In genomic region chr1:171454926-171455325, GRCm38 (mm10) we compare ENCODE assay signal across 1 mouse cellular context.
TF ChIP-seq lines count a peak whose summit lies in the region.

No protein-coding gene starts in this region.

TF ChIP-seq in MEL, 35 proteins besides CTCF, POLR2A, EP300 and RAD21:
- TF ChIP-seq GATA1 (IDR thresholded peaks at IDR 0.05; ENCODE audit: low read depth, low read length) (no peak), SMC3 (IDR thresholded peaks at IDR 0.05; ENCODE audit: low read depth, low read length) (0 out of 2 replicates have a peak, but pooled peaks have one; percentile 10)
